Mouse (Mus musculus) left cerebral cortex, postnatal 4 days (tissue): Measurements from ENCODE around the gene Izumo3. TPM values are rescaled to one million over a fixed set of nuclear protein-coding genes. Genes with fewer than 3 reads are reported as not detected.
"Not testable (repeated sequence)": the region's sequence is repeated elsewhere in the genome, so short reads cannot be mapped to it uniquely, and the experiment has no call there.

ENCODE experiments used
- DNase-seq: peaks from one replicate; pipeline ENCODE4 v3.0.0-alpha.2; 2022
- intact Hi-C: fragments of 180-260 bp; cut with DNase I; formaldehyde crosslinking; loops from one replicate; pipeline ENCODE4 v1.15.1; 2025
- total RNA-seq, 2 experiments: library from RNA; stranded (reverse); gene quantifications; 2 replicates each; pipeline ENCODE4 v1.2.3; 2021

The Izumo3 gene
- total RNA-seq = not detected

GRCm38 (mm10) chr4:92147134-92147533 is at the start of gene Izumo3:
Gene Izumo3, minus strand, starts transcription at chr4:92147234.
- intact Hi-C loops = no loop called here
- DNase-seq = no peak

GRCm38 (mm10) chr4:92191649-92192048 is 44.6 kb upstream of the Izumo3 start, which contains the start of gene Gm12666:
Gene Gm12666, minus strand, starts transcription at chr4:92191749.
- intact Hi-C loops, DNase-seq: not testable (repeated sequence)

- intact Hi-C loops = no loop called here
- DNase-seq = no peak
Measured at GRCm38 (mm10) chr4:92152646-92153045, 5.6 kb upstream of the Izumo3 start.

- intact Hi-C loops = no loop called here
- DNase-seq = no peak
Measured at GRCm38 (mm10) chr4:92111390-92111988, 35.5 kb downstream of the Izumo3 start.

- intact Hi-C loops = no loop called here
- DNase-seq = no peak
Measured at GRCm38 (mm10) chr4:92097386-92097785, 49.6 kb downstream of the Izumo3 start.

GRCm38 (mm10) chr4:92095951-92096350 is 51.1 kb downstream of the Izumo3 start:
- intact Hi-C loops = no loop called here
- DNase-seq = no peak

Other genes starting within 250 kb of the Izumo3 start
- gene Gm12666, start 44.5 kb upstream of the Izumo3 start, total RNA-seq = 1 to 10 TPM; 1.3 to 1.6 TPM